Mouse (Mus musculus): ENCODE results near the gene Rpl41.
"Not testable (repeated sequence)": the region's sequence is repeated elsewhere in the genome, so short reads cannot be mapped to it uniquely, and the experiment has no call there.

Gene Rpl41

GRCm38 (mm10) chr10:128524732-128525662 lies 24.1 kb downstream of the Rpl41 start:
- DNase-seq (ENCODE audit: low read depth in 2 of 2, low spot score in 2 of 2): peak; percentile 50 to 67

DNA sequence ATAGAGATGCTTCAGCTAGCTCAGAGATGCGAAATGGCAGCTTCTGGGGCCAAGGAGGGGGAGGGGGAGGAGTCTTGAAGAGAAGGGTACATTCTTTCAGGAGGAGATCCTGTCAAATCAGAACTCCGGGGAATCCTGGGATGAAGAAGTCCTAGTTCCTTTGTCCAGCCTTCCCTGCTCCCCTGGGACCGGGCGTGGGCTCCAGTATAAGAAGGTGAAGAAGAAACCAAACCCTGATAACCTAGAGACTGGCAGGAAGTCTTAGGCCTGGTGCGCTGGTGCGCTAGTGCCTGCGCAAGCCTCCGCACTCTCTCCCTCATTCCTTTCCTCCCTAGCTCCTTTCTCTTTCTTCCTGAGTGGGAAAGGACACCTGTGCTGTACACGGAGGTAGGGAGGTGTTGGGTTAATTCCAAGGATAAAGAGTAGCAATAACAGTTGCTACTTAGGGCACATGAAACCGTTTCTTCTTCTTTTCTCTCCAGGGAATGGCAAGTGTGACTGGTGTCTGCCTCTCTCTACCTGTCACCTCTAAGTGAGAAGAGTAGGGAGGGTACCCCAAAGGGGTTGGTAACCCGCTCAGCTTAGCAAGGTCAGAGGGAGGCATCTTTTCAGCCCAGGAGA lies 24.9 kb downstream of the Rpl41 start:
- DNase-seq (ENCODE audit: low read depth in 2 of 2, low spot score in 2 of 2): peak in 1 of 2 experiments; percentile 14

- no peak for DNase-seq (ENCODE audit: low read depth in 2 of 2, low spot score in 2 of 2)
These were observed 26.8 kb downstream of the Rpl41 start for GRCm38 (mm10) chr10:128522351-128522750.

GRCm38 (mm10) chr10:128520591-128520990 lies 28.5 kb downstream of the Rpl41 start:
- DNase-seq (ENCODE audit: low read depth in 2 of 2, low spot score in 2 of 2): no peak

DNA sequence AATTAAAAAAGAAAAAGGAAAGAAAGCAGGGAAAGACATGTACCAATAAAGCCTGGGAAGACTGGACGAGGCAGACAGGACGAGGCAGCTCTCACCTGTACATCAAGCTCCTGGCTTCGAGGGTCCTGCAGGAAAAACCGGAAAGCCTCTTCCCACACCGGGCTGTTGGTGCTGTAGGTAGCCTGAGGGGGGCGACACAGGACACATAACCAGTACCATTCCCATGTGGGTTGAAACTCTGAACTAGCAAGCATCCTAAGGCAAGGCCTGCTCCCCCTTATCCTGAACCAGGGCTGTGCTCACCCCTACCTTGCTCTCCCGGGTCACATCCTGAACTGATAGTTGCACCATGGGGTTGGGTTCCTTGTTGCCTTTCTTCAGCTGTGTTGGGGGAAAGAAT lies 30.3 kb downstream of the Rpl41 start:
- DNase-seq (ENCODE audit: low read depth in 2 of 2, low spot score in 2 of 2): peak; percentile 20 to 50

DNA sequence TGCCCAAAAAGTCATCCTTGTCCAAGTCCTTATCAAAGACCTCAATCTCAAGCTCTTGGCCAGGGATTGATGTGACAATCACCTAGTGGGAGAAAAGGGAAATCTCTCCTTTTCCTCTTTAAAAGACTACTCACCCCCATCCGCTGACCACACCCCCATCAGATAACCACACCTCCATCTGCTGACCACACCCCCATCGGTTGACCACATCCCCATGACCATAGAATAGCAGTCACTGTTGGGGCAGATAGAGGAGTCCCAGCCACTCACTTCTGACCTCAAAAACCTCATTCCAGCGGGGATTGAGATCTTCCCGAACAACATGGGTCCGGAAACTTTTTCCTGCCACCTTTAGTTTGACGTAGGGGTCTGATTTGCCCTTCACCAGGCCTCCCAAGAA lies 32.4 kb downstream of the Rpl41 start:
- DNase-seq (ENCODE audit: low read depth in 2 of 2, low spot score in 2 of 2): no peak

GRCm38 (mm10) chr10:128516029-128516428 lies 33.1 kb downstream of the Rpl41 start:
- no peak for DNase-seq (ENCODE audit: low read depth in 2 of 2, low spot score in 2 of 2)

- DNase-seq (ENCODE audit: low read depth in 2 of 2, low spot score in 2 of 2): no peak
These were observed 34.1 kb downstream of the Rpl41 start for GRCm38 (mm10) chr10:128515044-128515443.

DNA sequence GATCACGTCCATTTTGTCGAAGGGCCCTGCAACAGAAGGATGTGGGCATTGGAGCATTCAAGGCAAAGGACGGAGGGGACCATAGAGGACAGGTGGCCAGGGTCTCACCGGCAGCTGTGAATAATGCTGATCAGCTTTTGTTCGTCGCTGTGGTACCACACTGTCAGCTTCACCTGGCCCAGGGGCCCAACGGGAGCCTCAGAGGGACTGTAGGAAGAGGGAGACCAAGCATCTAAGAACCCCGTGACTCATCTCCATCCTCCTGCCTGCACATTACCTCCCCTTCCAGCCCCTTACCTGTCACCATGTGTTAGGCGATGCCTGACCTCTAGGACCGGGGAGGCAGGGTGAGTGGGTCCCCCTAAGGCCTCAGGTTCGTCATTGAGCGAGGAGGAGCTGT lies 37.3 kb downstream of the Rpl41 start:
- no peak for DNase-seq (ENCODE audit: low read depth in 2 of 2, low spot score in 2 of 2)

DNA sequence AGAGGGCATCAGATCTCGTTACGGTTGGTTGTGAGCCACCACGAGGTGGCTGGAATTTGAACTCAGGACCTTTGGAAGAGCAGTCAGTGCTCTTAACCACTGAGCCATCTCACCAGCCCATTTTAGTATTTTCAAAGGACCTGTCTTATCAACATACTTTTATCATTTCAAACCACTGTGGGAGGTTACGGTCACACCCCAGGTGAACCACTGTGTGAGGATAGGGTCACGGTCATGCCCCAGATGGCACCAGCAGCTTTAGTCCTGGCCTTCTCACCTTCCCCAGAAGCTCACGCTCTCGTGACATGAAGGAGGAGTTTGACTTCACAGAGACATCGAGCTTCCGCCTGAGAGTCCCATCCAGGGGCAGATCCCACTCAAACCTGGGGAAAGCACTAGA lies 37.9 kb downstream of the Rpl41 start:
- DNase-seq (ENCODE audit: low read depth in 2 of 2, low spot score in 2 of 2): no peak

DNA sequence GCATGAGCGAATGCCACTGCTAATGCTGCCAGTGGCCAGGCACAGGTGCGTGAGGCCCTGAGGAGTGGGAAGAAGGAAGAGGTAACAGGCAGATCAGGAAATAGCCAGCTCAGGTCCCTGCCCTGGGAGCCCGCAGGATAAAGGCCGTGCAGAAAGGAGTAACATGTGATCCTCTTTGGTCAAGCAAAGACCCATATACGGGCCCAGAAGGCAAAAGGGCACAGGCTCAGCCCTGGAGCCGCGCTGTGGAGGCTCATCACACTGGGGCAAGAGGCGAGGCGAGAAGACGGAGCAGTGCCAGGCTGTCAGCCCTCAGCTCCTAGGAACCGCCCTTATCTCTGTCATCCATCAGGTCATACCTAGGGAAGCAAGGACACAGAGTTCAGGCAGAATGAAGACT lies 38.8 kb downstream of the Rpl41 start:
- DNase-seq (ENCODE audit: low read depth in 2 of 2, low spot score in 2 of 2): no peak

GRCm38 (mm10) chr10:128509831-128510230 lies 39.3 kb downstream of the Rpl41 start:
- no peak for DNase-seq (ENCODE audit: low read depth in 2 of 2, low spot score in 2 of 2)

- DNase-seq (ENCODE audit: low read depth in 2 of 2, low spot score in 2 of 2): no peak
These were observed 39.9 kb downstream of the Rpl41 start for GRCm38 (mm10) chr10:128509203-128509602.

DNA sequence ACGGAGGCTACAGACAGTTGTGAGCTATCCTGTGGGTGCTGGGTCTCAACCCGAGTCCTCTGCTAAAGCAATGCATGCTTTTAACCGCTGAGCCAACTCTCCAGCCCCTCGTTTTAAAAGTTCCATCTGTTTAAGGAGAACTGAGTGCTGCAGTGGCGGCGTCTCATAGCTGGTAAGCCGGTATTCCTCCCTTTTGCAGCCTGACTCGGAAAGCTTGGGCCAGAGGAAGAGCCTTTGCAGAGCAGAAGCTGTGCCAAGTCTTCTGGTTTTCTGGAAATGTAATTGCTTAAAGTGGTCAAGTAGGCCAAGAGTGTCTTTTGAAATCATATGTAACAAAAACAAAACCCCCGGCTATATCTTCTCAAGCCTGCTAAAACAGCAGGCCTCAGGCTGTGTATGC lies 40.8 kb downstream of the Rpl41 start:
- no peak for DNase-seq (ENCODE audit: low read depth in 2 of 2, low spot score in 2 of 2)

DNA sequence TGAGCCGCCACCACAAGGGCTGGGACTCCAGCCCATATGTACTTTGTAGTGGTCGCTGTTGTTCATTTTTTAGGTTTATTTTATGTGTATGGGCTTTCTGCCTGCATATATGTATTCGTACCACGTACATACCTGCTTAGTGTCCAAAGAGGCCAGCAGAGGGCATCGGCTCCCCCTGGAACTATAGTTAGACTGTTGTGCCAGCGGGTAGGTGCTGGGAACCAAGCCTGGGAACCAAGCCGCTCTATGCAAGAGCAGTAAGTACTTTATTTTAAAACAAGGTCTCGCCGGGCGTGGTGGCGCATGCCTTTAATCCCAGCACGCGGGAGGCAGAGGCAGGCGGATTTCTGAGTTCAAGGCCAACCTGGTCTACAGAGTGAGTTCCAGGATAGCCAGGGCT lies 43.1 kb downstream of the Rpl41 start:
- no peak for DNase-seq (ENCODE audit: low read depth in 2 of 2, low spot score in 2 of 2)

DNA sequence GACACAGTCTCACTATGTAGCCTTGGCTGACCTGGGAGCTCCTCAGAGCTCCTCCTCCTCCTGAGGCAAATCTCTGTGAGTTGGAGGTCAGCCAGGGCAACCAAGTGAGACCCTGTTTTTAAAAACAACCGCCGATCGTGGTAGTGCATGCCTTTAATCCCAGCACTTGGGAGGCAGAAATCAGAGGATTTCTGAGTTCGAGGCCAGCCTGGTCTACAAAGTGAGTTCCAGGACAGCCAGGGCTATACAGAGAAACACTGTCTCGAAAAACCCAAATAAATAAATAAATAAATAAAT lies 43.8 kb downstream of the Rpl41 start:
- DNase-seq (ENCODE audit: low read depth in 2 of 2, low spot score in 2 of 2): not testable (repeated sequence)

DNA sequence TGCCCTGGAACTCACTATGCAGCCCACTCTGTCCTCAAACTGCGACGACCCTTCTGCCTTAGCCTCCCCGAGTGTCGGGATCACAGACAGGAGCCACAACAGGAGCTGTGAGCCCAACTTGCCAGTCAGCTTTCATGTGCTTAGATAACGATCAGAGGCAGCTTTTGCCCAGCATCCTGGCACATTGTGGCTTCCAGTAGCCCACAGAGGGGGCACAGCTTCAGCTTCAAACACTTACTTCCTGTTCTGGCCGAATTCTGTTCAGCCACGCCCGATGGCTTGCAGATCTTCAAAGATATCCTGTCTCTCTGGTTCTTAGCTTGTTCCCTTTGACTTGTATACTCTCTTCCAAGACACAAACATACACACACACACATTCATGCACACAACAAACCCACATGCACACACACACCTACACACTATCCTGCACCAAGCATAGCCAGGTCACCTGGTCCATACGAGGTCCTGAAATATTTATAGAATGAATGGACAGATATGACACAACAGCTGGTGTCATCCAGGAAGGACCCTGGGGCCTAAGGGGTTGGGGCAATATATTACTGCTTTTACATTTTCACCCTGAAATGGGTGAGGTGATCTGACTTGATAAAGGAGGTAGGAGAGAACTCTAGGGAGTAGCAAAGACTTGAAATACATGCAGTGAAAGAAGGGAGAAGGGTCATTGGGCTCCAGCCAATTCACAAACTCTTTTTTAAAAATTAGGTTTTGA lies 44.3 kb downstream of the Rpl41 start:
- peak; percentile 31 to 59 for DNase-seq (ENCODE audit: low read depth in 2 of 2, low spot score in 2 of 2)

DNA sequence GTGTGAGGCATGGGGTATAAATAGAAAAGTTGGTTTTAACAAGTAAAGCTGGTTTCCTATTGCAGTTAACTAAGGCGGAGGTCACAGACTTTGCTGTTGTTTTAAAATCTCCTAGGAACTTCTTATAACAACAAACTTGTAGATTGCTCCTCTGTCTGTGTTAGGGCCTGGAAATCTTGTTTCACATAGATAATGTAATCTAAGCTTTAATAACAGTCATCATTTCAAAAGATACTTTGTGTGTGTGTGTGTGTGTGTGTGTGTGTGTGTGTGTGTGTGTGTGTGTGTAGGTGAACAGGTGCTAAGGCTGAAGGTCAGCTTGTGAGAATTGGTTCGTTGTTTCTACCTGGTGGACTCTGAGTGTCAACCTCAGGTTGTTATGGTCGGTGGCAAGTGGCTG lies 45.1 kb downstream of the Rpl41 start:
- DNase-seq (ENCODE audit: low read depth in 2 of 2, low spot score in 2 of 2): no peak

- DNase-seq (ENCODE audit: low read depth in 2 of 2, low spot score in 2 of 2): no peak
These were observed 45.6 kb downstream of the Rpl41 start for GRCm38 (mm10) chr10:128503532-128503931.

DNA sequence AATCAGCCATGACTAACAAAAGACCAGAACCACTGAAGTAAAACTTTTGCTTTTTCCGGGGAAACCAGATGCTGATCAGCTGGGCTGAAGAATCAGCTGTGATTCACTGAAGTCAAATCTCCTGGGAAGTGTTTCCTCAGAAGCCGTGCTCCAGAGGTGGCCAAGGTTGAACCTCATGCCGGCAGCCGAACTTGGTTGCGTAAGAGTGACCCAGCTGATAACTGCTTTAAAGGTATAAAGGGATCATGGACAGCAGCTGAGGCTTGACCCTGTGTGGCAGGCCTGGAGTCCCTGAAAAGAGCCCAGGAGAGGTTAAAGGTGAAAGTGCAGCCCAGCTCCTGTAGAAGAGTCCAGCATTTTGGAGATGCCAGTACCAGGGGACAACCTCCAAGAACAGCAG lies 46.8 kb downstream of the Rpl41 start:
- no peak for DNase-seq (ENCODE audit: low read depth in 2 of 2, low spot score in 2 of 2)

- peak; percentile 15 to 23 for DNase-seq (ENCODE audit: low read depth in 2 of 2, low spot score in 2 of 2)
These were observed 49.9 kb downstream of the Rpl41 start for GRCm38 (mm10) chr10:128499116-128499671.

- peak; percentile 90 to 91 for DNase-seq (ENCODE audit: low read depth in 2 of 2, low spot score in 2 of 2)
These were observed 50.5 kb downstream of the Rpl41 start, which contains the start of gene Myl6b for GRCm38 (mm10) chr10:128498590-128498989. Myl6b (minus strand) TSS chr10:128498685.

Data from CD8-positive naive resting alpha-beta T cell, adult 2 months (primary cell).